Mouse (Mus musculus): ENCODE data around the gene Tcf19. TPM values are rescaled to one million over a fixed set of nuclear protein-coding genes. Genes with fewer than 3 reads are reported as not detected.

The Tcf19 gene
- polyA plus RNA-seq, 1 experiment: 29.1 TPM

GRCm38 (mm10) chr17:35550871-35551270 is 34.2 kb upstream of the Tcf19 start:
- no peaks in the 10 kb centered on the region for H3K36me3 ChIP-seq (ENCODE audit: control insufficient read depth)
- H3K4me1 ChIP-seq (ENCODE audit: control insufficient read depth): no peaks in the 10 kb centered on the region
- TF ChIP-seq TAL1 (IDR thresholded peaks at IDR 0.05; ENCODE audit: low read length) (no peak), GATA1 (IDR thresholded peaks at IDR 0.05; ENCODE audit: low read length) (no peak)
- no peaks in the 10 kb centered on the region for H3K27me3 ChIP-seq (ENCODE audit: control insufficient read depth)
- H3K9me3 ChIP-seq (ENCODE audit: control insufficient read depth, low read length): peaks cover 2% of the 10 kb centered on the region; the same call in 1 of the 2 replicates
- H3K4me3 ChIP-seq (replicated peaks): no peak overlapping the region

GRCm38 (mm10) chr17:35550143-35550494 is 33.5 kb upstream of the Tcf19 start:
- Histone ChIP-seq H3K4me3 (replicated peaks) (no peak overlapping the region), H3K36me3 (ENCODE audit: control insufficient read depth) (no peaks in the 10 kb centered on the region), H3K27me3 (ENCODE audit: control insufficient read depth) (no peaks in the 10 kb centered on the region), H3K9me3 (ENCODE audit: control insufficient read depth, low read length) (peaks cover under 1% of the 10 kb centered on the region; the same call in 1 of the 2 replicates), H3K4me1 (ENCODE audit: control insufficient read depth) (no peaks in the 10 kb centered on the region)
- TF ChIP-seq TAL1 (IDR thresholded peaks at IDR 0.05; ENCODE audit: low read length) (no peak), GATA1 (IDR thresholded peaks at IDR 0.05; ENCODE audit: low read length) (no peak)

- TF ChIP-seq GATA1 (IDR thresholded peaks at IDR 0.05; ENCODE audit: low read length) (no peak), TAL1 (IDR thresholded peaks at IDR 0.05; ENCODE audit: low read length) (no peak)
- Histone ChIP-seq H3K36me3 (ENCODE audit: control insufficient read depth) (no peaks in the 10 kb centered on the region), H3K9me3 (ENCODE audit: control insufficient read depth, low read length) (no peaks in the 10 kb centered on the region), H3K27me3 (ENCODE audit: control insufficient read depth) (no peaks in the 10 kb centered on the region), H3K4me3 (replicated peaks) (no peak overlapping the region), H3K4me1 (ENCODE audit: control insufficient read depth) (no peaks in the 10 kb centered on the region)
Observed at GRCm38 (mm10) chr17:35549437-35550142, 33.0 kb upstream of the Tcf19 start.

GRCm38 (mm10) chr17:35548636-35549035 is 32.0 kb upstream of the Tcf19 start:
- no peak overlapping the region for H3K4me3 ChIP-seq (replicated peaks)
- H3K4me1 ChIP-seq (ENCODE audit: control insufficient read depth): no peaks in the 10 kb centered on the region
- TF ChIP-seq TAL1 (IDR thresholded peaks at IDR 0.05; ENCODE audit: low read length) (no peak), GATA1 (IDR thresholded peaks at IDR 0.05; ENCODE audit: low read length) (no peak)

GRCm38 (mm10) chr17:35547465-35547864 is 30.8 kb upstream of the Tcf19 start:
- H3K9me3 ChIP-seq (ENCODE audit: control insufficient read depth, low read length): no peaks in the 10 kb centered on the region
- H3K4me3 ChIP-seq (replicated peaks): no peak overlapping the region
- TF ChIP-seq TAL1 (IDR thresholded peaks at IDR 0.05; ENCODE audit: low read length): no peak
- no peak for TF ChIP-seq GATA1 (IDR thresholded peaks at IDR 0.05; ENCODE audit: low read length)
- H3K4me1 ChIP-seq (ENCODE audit: control insufficient read depth): no peaks in the 10 kb centered on the region
- H3K27me3 ChIP-seq (ENCODE audit: control insufficient read depth): no peaks in the 10 kb centered on the region
- no peaks in the 10 kb centered on the region for H3K36me3 ChIP-seq (ENCODE audit: control insufficient read depth)

More at GRCm38 (mm10) chr17:35548636-35549035, 32.0 kb upstream of the Tcf19 start:
- Histone ChIP-seq H3K36me3 (ENCODE audit: control insufficient read depth) (no peaks in the 10 kb centered on the region), H3K27me3 (ENCODE audit: control insufficient read depth) (no peaks in the 10 kb centered on the region), H3K9me3 (ENCODE audit: control insufficient read depth, low read length) (no peaks in the 10 kb centered on the region)

GRCm38 (mm10) chr17:35544680-35545079 is 28.1 kb upstream of the Tcf19 start:
- H3K4me3 ChIP-seq (replicated peaks): no peak overlapping the region
- TF ChIP-seq TAL1 (IDR thresholded peaks at IDR 0.05; ENCODE audit: low read length) (no peak), GATA1 (IDR thresholded peaks at IDR 0.05; ENCODE audit: low read length) (no peak)
- H3K9me3 ChIP-seq (ENCODE audit: control insufficient read depth, low read length): no peaks in the 10 kb centered on the region
- H3K27me3 ChIP-seq (ENCODE audit: control insufficient read depth): no peaks in the 10 kb centered on the region
- H3K36me3 ChIP-seq (ENCODE audit: control insufficient read depth): no peaks in the 10 kb centered on the region
- no peaks in the 10 kb centered on the region for H3K4me1 ChIP-seq (ENCODE audit: control insufficient read depth)

- H3K4me1 ChIP-seq (ENCODE audit: control insufficient read depth): no peaks in the 10 kb centered on the region
- no peaks in the 10 kb centered on the region for H3K27me3 ChIP-seq (ENCODE audit: control insufficient read depth)
- H3K9me3 ChIP-seq (ENCODE audit: control insufficient read depth, low read length): no peaks in the 10 kb centered on the region
Observed at GRCm38 (mm10) chr17:35544001-35544400, 27.4 kb upstream of the Tcf19 start.

GRCm38 (mm10) chr17:35543412-35543861 is 26.8 kb upstream of the Tcf19 start:
- no peaks in the 10 kb centered on the region for H3K4me1 ChIP-seq (ENCODE audit: control insufficient read depth)
- H3K27me3 ChIP-seq (ENCODE audit: control insufficient read depth): no peaks in the 10 kb centered on the region
- no peaks in the 10 kb centered on the region for H3K9me3 ChIP-seq (ENCODE audit: control insufficient read depth, low read length)
- H3K4me3 ChIP-seq (replicated peaks): no peak overlapping the region
- no peaks in the 10 kb centered on the region for H3K36me3 ChIP-seq (ENCODE audit: control insufficient read depth)
- TF ChIP-seq GATA1 (IDR thresholded peaks at IDR 0.05; ENCODE audit: low read length): no peak
- no peak for TF ChIP-seq TAL1 (IDR thresholded peaks at IDR 0.05; ENCODE audit: low read length)

More at GRCm38 (mm10) chr17:35544001-35544400, 27.4 kb upstream of the Tcf19 start:
- Histone ChIP-seq H3K4me3 (replicated peaks) (no peak overlapping the region), H3K36me3 (ENCODE audit: control insufficient read depth) (no peaks in the 10 kb centered on the region)
- no peak for TF ChIP-seq TAL1 (IDR thresholded peaks at IDR 0.05; ENCODE audit: low read length)
- no peak for TF ChIP-seq GATA1 (IDR thresholded peaks at IDR 0.05; ENCODE audit: low read length)

GRCm38 (mm10) chr17:35542761-35543411 is 26.3 kb upstream of the Tcf19 start:
- Histone ChIP-seq H3K4me3 (replicated peaks) (no peak overlapping the region), H3K9me3 (ENCODE audit: control insufficient read depth, low read length) (no peaks in the 10 kb centered on the region), H3K4me1 (ENCODE audit: control insufficient read depth) (no peaks in the 10 kb centered on the region), H3K27me3 (ENCODE audit: control insufficient read depth) (0 out of 2 replicates have a peak, but pooled peaks cover 2% of the 10 kb centered on the region), H3K36me3 (ENCODE audit: control insufficient read depth) (no peaks in the 10 kb centered on the region)
- TF ChIP-seq GATA1 (IDR thresholded peaks at IDR 0.05; ENCODE audit: low read length) (no peak), TAL1 (IDR thresholded peaks at IDR 0.05; ENCODE audit: low read length) (no peak)
